Mouse (Mus musculus): ENCODE measurements around the gene Ice2.

The Ice2 gene

GRCm38 (mm10) chr9:69397760-69398452 lies at the start of gene Ice2:
Gene Ice2 (plus strand): TSS chr9:69397906.
- DNase-seq (ENCODE audit: low spot score in 2 of 2): peak; percentile 69 to 72

- no peak for DNase-seq (ENCODE audit: low spot score in 2 of 2)
These were observed 48.2 kb upstream of the Ice2 start for GRCm38 (mm10) chr9:69349537-69349936.

GRCm38 (mm10) chr9:69354228-69354627 lies 43.5 kb upstream of the Ice2 start:
- DNase-seq (ENCODE audit: low spot score in 2 of 2): no peak

GRCm38 (mm10) chr9:69357834-69358233 lies 39.9 kb upstream of the Ice2 start:
- peak in 1 of 2 experiments; percentile 25 for DNase-seq (ENCODE audit: low spot score in 2 of 2)

- no peak for DNase-seq (ENCODE audit: low spot score in 2 of 2)
These were observed 38.9 kb upstream of the Ice2 start for GRCm38 (mm10) chr9:69358797-69359196.

- no peak for DNase-seq (ENCODE audit: low spot score in 2 of 2)
These were observed 35.7 kb upstream of the Ice2 start for GRCm38 (mm10) chr9:69361951-69362445.

- no peak for DNase-seq (ENCODE audit: low spot score in 2 of 2)
These were observed 34.9 kb upstream of the Ice2 start for GRCm38 (mm10) chr9:69362766-69363165.

- DNase-seq (ENCODE audit: low spot score in 2 of 2): no peak
These were observed 33.6 kb upstream of the Ice2 start for GRCm38 (mm10) chr9:69364117-69364516.

GRCm38 (mm10) chr9:69367055-69367454 lies 30.7 kb upstream of the Ice2 start:
- no peak for DNase-seq (ENCODE audit: low spot score in 2 of 2)

- peak in 1 of 2 experiments; percentile 70 for DNase-seq (ENCODE audit: low spot score in 2 of 2)
These were observed 29.6 kb upstream of the Ice2 start for GRCm38 (mm10) chr9:69368071-69368470.

GRCm38 (mm10) chr9:69371046-69371724 lies 26.5 kb upstream of the Ice2 start:
- no peak for DNase-seq (ENCODE audit: low spot score in 2 of 2)

GRCm38 (mm10) chr9:69372871-69373270 lies 24.8 kb upstream of the Ice2 start:
- DNase-seq (ENCODE audit: low spot score in 2 of 2): no peak

GRCm38 (mm10) chr9:69376982-69377653 lies 20.6 kb upstream of the Ice2 start:
- DNase-seq (ENCODE audit: low spot score in 2 of 2): no peak

- no peak for DNase-seq (ENCODE audit: low spot score in 2 of 2)
These were observed 20.1 kb upstream of the Ice2 start for GRCm38 (mm10) chr9:69377654-69378045.

- DNase-seq (ENCODE audit: low spot score in 2 of 2): peak in 1 of 2 experiments; percentile 54
These were observed 17.2 kb upstream of the Ice2 start for GRCm38 (mm10) chr9:69380546-69380945.

GRCm38 (mm10) chr9:69381741-69382140 lies 16.0 kb upstream of the Ice2 start:
- DNase-seq (ENCODE audit: low spot score in 2 of 2): peak in 1 of 2 experiments; percentile 17

GRCm38 (mm10) chr9:69384475-69384874 lies 13.2 kb upstream of the Ice2 start:
- no peak for DNase-seq (ENCODE audit: low spot score in 2 of 2)

GRCm38 (mm10) chr9:69384905-69385304 lies 12.8 kb upstream of the Ice2 start:
- DNase-seq (ENCODE audit: low spot score in 2 of 2): no peak

GRCm38 (mm10) chr9:69387296-69387695 lies 10.4 kb upstream of the Ice2 start:
- DNase-seq (ENCODE audit: low spot score in 2 of 2): no peak

- DNase-seq (ENCODE audit: low spot score in 2 of 2): no peak
These were observed 7.1 kb upstream of the Ice2 start for GRCm38 (mm10) chr9:69390631-69391030.

- no peak for DNase-seq (ENCODE audit: low spot score in 2 of 2)
These were observed 3.5 kb upstream of the Ice2 start for GRCm38 (mm10) chr9:69394234-69394633.

GRCm38 (mm10) chr9:69397432-69397759 lies 310 bp upstream of the Ice2 start:
- no peak for DNase-seq (ENCODE audit: low spot score in 2 of 2)

- DNase-seq (ENCODE audit: low spot score in 2 of 2): no peak
These were observed 746 bp downstream of the Ice2 start for GRCm38 (mm10) chr9:69398453-69398850.
